8 mouse cellular contexts compared by ENCODE assay signal in the genomic region with DNA sequence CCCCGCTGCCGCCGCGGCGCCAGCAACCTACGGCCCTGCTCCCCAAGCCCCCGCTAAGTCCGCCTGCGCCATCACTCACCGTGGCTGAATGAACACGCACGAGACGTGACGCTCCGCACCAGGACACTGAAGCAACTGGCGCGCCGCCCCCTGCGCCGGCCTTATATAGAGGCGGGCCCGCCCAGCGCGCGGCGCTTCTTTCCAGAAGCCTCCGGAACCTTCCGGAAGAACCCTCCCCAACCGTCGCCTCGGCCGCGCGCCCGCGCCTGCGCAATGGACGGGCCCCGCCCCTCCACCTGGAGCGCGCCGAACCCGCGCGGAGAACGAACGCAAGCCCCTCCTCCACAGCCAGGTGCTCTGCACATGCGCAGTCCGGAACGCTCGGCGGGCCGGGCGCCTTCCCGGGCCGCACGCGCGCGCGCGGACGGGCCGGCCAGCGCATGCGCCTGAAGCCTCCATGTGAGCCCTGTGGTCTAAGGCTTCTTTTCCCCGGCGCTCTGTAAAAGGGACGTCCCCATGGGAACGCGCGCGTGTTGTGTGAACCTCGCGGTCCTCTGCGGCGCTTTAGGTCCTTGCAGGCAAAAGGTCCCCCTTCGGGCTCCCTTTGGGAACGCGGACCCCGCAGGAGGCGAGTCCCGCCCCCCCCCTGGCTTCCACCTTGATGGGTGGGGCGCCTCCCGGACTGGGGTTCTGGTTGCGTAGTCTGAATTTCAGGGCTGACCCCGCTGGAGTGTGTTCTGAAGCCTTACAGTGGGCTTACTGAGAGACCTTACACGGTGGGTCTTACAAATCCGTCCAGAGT. TPM values are rescaled to one million over a fixed set of nuclear protein-coding genes. Genes with fewer than 3 reads are reported as not detected.
A peak's percentile ranks its signal among the peaks of the same experiment; 100 is the strongest.
DNase-seq lines count a peak whose midpoint lies in the region; ATAC-seq lines count a peak whose summit lies in the region.

No protein-coding gene starts in this region.

- H3K27ac ChIP-seq in heart, embryonic 14.5 days (replicated peaks in 1 of 2; ENCODE audit: control insufficient read depth in 1 of 2, insufficient read depth in 1 of 2, low read depth in 2 of 2, low read length in 2 of 2), result peak overlapping the region; percentile 78 to 96
- peak overlapping the region; percentile 97 for H3K27ac ChIP-seq in liver, embryonic 13.5 days
- peak overlapping the region; percentile 87 for H3K27ac ChIP-seq in stomach, embryonic 16.5 days (ENCODE audit: low read length)

- H3K4me2 ChIP-seq in heart, embryonic 14.5 days (ENCODE audit: low read length), result peak overlapping the region; percentile 80
- peak overlapping the region; percentile 89 for H3K4me2 ChIP-seq in liver, embryonic 13.5 days
- peak overlapping the region; percentile 84 for H3K4me2 ChIP-seq in stomach, embryonic 16.5 days (ENCODE audit: low read depth, low read length)

- peak overlapping the region; percentile 100 for H3K9ac ChIP-seq in heart, embryonic 14.5 days (ENCODE audit: low read length)
- peak overlapping the region; percentile 100 for H3K9ac ChIP-seq in liver, embryonic 13.5 days
- peak overlapping the region; percentile 98 for H3K9ac ChIP-seq in stomach, embryonic 16.5 days (ENCODE audit: low read length)

- peaks cover 12 to 30% of the 10 kb centered on the region in 2 experiments for H3K4me1 ChIP-seq in heart, embryonic 14.5 days (ENCODE audit: control insufficient read depth in 2 of 2, insufficient read depth in 2 of 2, low read length in 2 of 2)
- peaks cover 72% of the 10 kb centered on the region for H3K4me1 ChIP-seq in liver, embryonic 13.5 days (replicated peaks)
- peaks cover 18% of the 10 kb centered on the region for H3K4me1 ChIP-seq in stomach, embryonic 16.5 days (ENCODE audit: control insufficient read depth, insufficient read depth, low read length)

- H3K4me3 ChIP-seq in heart, embryonic 14.5 days (ENCODE audit: control insufficient read depth in 1 of 2, insufficient read depth in 1 of 2, low read depth in 1 of 2, low read length in 2 of 2), result peak overlapping the region; percentile 86 to 100
- H3K4me3 ChIP-seq in liver, embryonic 13.5 days (replicated peaks), result peak overlapping the region; percentile 100
- peak overlapping the region; percentile 88 for H3K4me3 ChIP-seq in stomach, embryonic 16.5 days (replicated peaks; ENCODE audit: low read length)

- peaks cover 36% of the 10 kb centered on the region for H3K36me3 ChIP-seq in heart, embryonic 14.5 days (ENCODE audit: control insufficient read depth, insufficient read depth, low read length)
- peaks cover 32% of the 10 kb centered on the region for H3K36me3 ChIP-seq in liver, embryonic 13.5 days
- H3K36me3 ChIP-seq in stomach, embryonic 16.5 days (ENCODE audit: control insufficient read depth, insufficient read depth, low read length), result no peaks in the 10 kb centered on the region

- under 1% methylated on average over 89 of the region's 89 CpGs for WGBS in heart, embryonic 14.5 days
- WGBS in liver, embryonic 13.5 days (ENCODE audit: insufficient replicate concordance), result under 1% methylated on average over 89 of the region's 89 CpGs
- under 1% methylated on average over 82 of the region's 89 CpGs for WGBS in stomach, embryonic 16.5 days

- peak; percentile 98 for DNase-seq in CD4-positive helper T cell, adult 2 months (ENCODE audit: low read depth, low spot score)
- peak; percentile 94 for DNase-seq in brain, embryonic 18.5 days (ENCODE audit: low read depth, low spot score)
- DNase-seq in kidney, postnatal 14 days, result peak; percentile 99
- peak; percentile 96 for DNase-seq in liver, embryonic 13.5 days
- DNase-seq in neural tube, embryonic 10.5 days (ENCODE audit: extremely low spot score, low spot score), result peak; percentile 100

- H3K27me3 ChIP-seq in heart, embryonic 14.5 days (ENCODE audit: control insufficient read depth, insufficient read depth, low read length), result no peaks in the 10 kb centered on the region
- H3K27me3 ChIP-seq in liver, embryonic 13.5 days, result no peaks in the 10 kb centered on the region
- no peaks in the 10 kb centered on the region for H3K27me3 ChIP-seq in stomach, embryonic 16.5 days (ENCODE audit: control insufficient read depth, insufficient read depth, low read length)

- peak; percentile 77 for ATAC-seq in erythroid progenitor cell, adult 5-6 weeks (replicated peaks; ENCODE audit: low FRiP score, poor library complexity, severe bottlenecking)
- peak; percentile 93 for ATAC-seq in heart, embryonic 14.5 days (ENCODE audit: insufficient number of reproducible peaks, insufficient read depth, low FRiP score, low read depth)
- ATAC-seq in liver, embryonic 13.5 days (ENCODE audit: low read depth), result peak; percentile 86
- peak; percentile 95 for ATAC-seq in stomach, embryonic 16.5 days (ENCODE audit: insufficient read depth, low FRiP score)

- no peaks in the 10 kb centered on the region for H3K9me3 ChIP-seq in heart, embryonic 14.5 days (ENCODE audit: control insufficient read depth, low read length)
- no peaks in the 10 kb centered on the region for H3K9me3 ChIP-seq in liver, embryonic 13.5 days (replicated peaks)
- no peaks in the 10 kb centered on the region for H3K9me3 ChIP-seq in stomach, embryonic 16.5 days (replicated peaks; ENCODE audit: control insufficient read depth, low read length)

RNA-seq across cellular contexts. Expression of a gene that starts 6.2 kb away (rescaled TPM):
- 338 and 340 TPM in 2 replicates for total RNA-seq in erythroid progenitor cell, adult 5-6 weeks (2015; ENCODE audit: low replicate concordance)
- total RNA-seq in erythroid progenitor cell, adult 5-6 weeks (2017; ENCODE audit: low replicate concordance), result 564 and 616 TPM in 2 replicates
- 635 and 675 TPM in 2 replicates for polyA plus RNA-seq in heart, embryonic 14.5 days (2014; fragmentation: Nextera tagmentation; extraction: Ambion mirVana)
- polyA plus RNA-seq in liver, embryonic 13.5 days (2015; fragmentation: Nextera tagmentation; extraction: Ambion mirVana), result 1,126 and 1,282 TPM in 2 replicates
- 654 and 733 TPM in 2 replicates for polyA plus RNA-seq in stomach, embryonic 16.5 days (2015; fragmentation: Nextera tagmentation; extraction: Ambion mirVana)

RNA-seq across cellular contexts. Expression of a gene that starts 14.0 kb away (rescaled TPM):
- total RNA-seq in erythroid progenitor cell, adult 5-6 weeks (2015; ENCODE audit: low replicate concordance), result not detected in 2 replicates
- total RNA-seq in erythroid progenitor cell, adult 5-6 weeks (2017; ENCODE audit: low replicate concordance), result not detected in 2 replicates
- not detected in 2 replicates for polyA plus RNA-seq in heart, embryonic 14.5 days (2014; fragmentation: Nextera tagmentation; extraction: Ambion mirVana)
- polyA plus RNA-seq in liver, embryonic 13.5 days (2015; fragmentation: Nextera tagmentation; extraction: Ambion mirVana), result not detected in 2 replicates
- polyA plus RNA-seq in stomach, embryonic 16.5 days (2015; fragmentation: Nextera tagmentation; extraction: Ambion mirVana), result 0.25 TPM in 1 of 2 replicates, not detected in the other

RNA-seq across cellular contexts. Expression of a gene that starts 41.4 kb away (rescaled TPM):
- total RNA-seq in erythroid progenitor cell, adult 5-6 weeks (2015; ENCODE audit: low replicate concordance), result 32.3 and 35.3 TPM in 2 replicates
- 43.7 and 56.5 TPM in 2 replicates for total RNA-seq in erythroid progenitor cell, adult 5-6 weeks (2017; ENCODE audit: low replicate concordance)
- 16.1 and 16.3 TPM in 2 replicates for polyA plus RNA-seq in heart, embryonic 14.5 days (2014; fragmentation: Nextera tagmentation; extraction: Ambion mirVana)
- polyA plus RNA-seq in liver, embryonic 13.5 days (2015; fragmentation: Nextera tagmentation; extraction: Ambion mirVana), result 9.4 and 10.6 TPM in 2 replicates
- polyA plus RNA-seq in stomach, embryonic 16.5 days (2015; fragmentation: Nextera tagmentation; extraction: Ambion mirVana), result 23.0 and 23.4 TPM in 2 replicates

Comparison
In these comparisons a context has a peak if more than half of its experiments do, and no peak if none do; other contexts are left out.
1. Peak in every context shown above with its lines: DNase-seq, ATAC-seq, H3K4me3 ChIP-seq and H3K27ac ChIP-seq.